Mouse (Mus musculus) kidney, adult 8-10 months (tissue): ENCODE results near the gene Rabgef1.

ENCODE experiments used
- DNase-seq, 2 experiments: peaks; one replicate each; pipeline ENCODE4 v3.0.0; 2022

Gene Rabgef1

DNA sequence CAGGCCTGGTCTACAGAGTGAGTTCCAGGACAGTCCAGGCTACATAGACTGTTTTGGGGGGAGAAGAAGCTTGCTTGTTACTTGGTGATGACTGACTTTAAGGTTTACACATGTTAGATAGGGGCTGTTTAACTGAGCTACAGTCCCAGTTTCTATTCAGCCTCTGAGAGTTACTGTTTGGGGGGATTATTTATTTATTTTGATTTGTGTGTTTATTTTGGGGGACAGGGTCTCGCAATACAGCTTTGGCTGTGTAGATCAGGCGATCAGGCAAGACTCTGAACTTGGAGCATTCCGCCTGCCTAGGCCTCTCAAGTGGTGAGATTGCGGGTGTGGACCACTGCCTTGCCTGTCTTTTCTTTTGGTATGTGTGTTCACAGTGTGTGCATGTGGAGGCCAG, 1.4 kb downstream of the Rabgef1 start:
- no peak for DNase-seq

DNA sequence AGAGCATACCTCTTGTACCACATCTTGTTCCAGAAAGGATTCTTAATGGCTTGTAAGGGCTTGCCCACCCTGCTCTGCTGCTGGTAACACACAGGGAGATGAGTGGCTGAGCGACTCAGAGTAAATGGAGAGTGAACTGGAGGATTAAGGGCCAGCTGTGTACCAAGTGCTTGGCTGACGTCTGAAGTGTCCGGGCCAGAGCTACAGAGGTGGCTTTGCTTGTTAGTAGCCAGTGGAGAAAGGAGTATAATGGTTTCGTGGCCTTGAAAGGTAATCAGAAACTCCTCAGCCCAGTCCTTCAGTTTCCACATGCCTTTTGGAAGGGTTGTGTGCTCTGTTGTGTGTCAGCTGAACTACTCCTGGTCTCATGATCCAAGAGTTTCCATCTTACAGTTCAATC, 6.3 kb downstream of the Rabgef1 start:
- no peak for DNase-seq

DNA sequence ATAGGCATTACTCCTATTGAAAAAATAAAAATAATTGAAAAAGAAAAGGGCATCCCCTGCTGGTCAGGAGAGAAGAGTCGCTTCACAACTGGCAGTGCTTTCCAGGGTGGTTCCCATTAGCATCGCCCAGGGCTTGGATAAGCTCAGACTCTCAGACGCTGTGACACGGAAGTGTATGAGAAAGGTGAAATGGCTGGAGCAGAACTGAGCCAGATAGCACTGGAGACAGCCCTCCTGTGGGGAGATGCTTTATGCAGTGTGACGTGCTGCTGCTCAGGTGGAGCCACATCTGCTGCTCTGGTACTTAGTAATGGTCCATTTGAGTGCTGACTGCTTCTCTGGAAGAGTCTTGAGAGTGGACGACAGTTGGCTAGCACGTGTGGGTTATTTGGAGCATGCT, 8.8 kb downstream of the Rabgef1 start:
- DNase-seq = no peak

GRCm38 (mm10) chr5:130181740-130182540, 10.3 kb downstream of the Rabgef1 start:
- DNase-seq = no peak

DNA sequence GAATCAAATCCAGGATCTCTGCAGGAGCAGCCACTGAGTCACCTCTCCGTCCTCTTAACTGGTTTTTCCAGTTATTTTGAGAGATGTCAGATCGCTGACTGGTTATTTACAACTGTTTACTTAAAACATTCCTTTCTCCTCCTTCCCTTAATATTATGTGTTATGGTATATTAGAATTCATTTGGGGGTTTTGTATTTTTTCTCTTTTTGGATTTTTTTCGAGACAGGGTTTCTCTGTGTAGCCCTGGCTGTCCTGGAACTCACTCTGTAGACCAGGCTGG, 10.9 kb downstream of the Rabgef1 start:
- DNase-seq = no peak

DNA sequence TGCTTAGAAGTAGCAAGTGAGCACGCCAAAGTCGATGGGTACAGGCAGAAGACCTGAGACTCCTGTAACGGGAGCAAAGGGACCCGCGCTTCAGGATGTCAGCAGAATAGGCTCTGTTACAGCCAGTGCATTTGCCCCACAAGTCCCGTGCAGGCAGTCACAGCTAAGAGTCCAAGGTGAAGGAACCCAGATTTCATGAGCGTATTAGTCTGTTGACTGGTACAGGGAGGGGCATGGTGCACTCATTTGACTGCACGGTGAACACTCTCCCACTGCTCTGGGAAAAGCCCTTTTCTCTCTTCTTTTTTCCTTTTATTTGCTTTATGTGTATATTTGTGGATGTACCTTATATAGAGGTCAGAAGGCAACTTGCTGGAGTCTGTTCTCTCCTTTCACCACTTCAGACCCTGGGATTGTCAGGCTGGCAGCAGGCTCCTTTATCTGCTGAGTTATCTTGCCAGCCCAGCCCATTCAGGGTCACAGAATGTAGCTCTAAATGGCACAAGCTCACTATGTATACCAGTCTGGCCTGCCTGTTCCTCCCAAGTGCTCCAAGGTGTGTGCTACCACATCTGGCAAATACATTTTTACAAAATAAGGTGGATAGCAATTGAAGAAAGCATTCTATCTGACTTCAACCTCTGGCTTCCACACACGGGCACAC, 12.7 kb downstream of the Rabgef1 start:
- no peak for DNase-seq

GRCm38 (mm10) chr5:130185312-130185711, 13.7 kb downstream of the Rabgef1 start:
- no peak for DNase-seq

DNA sequence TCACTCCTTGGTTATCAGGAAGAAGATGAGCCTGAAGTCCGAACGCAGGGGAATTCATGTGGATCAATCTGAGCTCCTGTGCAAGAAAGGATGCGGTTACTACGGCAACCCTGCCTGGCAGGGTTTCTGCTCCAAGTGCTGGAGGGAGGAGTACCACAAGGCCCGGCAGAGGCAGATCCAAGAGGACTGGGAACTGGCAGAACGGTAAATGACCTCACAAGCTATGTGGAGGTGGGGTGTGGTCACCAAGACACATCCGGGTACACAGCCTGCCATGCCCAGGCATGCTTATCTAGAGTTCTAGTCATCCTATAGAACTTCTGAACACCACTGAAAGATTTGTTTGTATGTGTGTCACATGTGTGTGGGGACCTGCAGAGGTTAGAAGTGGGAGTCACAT, 15.8 kb downstream of the Rabgef1 start:
- no peak for DNase-seq

- peak; percentile 44 to 47 for DNase-seq
Measured at GRCm38 (mm10) chr5:130190909-130191308, 19.3 kb downstream of the Rabgef1 start.

GRCm38 (mm10) chr5:130191865-130192264, 20.3 kb downstream of the Rabgef1 start:
- no peak for DNase-seq

- DNase-seq = peak in 1 of 2 experiments; percentile 49
Measured at GRCm38 (mm10) chr5:130192356-130192944, 20.9 kb downstream of the Rabgef1 start.

DNA sequence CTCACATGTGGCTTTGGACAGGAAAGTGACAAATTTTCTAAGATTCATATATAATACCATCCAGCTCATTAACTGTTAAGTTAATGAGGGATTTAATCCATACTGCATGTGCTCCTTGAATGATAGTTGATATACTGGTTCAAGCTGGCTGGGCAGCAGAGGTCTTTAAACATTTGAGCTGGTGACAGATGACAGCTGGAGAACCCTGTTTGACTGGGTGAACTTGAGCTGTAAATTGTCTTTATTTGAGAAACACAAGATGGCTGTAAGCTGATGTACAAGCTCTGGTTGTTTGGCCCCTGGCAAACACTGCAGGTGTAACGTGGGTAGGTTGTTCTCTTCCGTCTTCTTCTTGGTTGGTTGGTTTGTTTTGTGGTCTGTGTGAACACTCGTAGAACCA, 22.2 kb downstream of the Rabgef1 start:
- DNase-seq = no peak

- DNase-seq = no peak
Measured at GRCm38 (mm10) chr5:130196307-130196706, 24.7 kb downstream of the Rabgef1 start.

DNA sequence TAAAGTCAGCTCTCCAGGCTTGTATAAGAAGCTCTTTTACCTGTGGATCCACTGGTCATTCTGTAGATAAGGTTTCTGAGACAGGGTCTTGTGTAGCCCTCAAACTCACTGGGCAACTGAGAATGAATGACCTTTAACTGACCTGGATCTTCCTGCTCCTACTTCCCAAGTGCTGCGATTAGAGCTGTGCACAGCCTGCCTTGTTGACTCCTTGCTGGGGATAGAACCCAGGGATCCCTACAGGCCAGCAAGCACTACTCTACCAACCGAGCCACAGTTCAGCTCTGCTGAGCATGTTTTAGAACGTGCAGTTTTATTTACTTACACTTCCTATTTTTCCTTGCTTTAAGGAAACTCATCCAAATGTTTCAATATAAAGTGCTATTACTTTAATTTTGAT, 25.9 kb downstream of the Rabgef1 start:
- DNase-seq = no peak

DNA sequence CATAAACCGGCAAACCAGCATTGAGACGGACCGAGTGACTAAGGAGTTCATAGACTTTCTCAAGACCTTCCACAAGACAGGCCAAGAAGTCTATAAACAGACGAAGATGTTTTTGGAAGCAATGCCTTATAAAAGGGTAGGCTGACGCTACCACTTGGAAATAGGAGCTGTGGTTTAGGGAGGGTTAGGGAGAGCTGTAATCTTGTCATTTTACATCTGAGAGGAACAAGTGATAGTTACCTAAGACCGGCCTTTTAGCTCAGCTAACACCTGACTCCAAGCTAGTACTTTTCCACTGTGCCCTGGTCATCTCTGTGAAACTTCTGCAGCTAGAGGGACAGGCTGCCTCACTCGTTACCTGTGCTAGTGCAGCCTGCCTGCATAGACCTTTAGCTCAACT, 26.4 kb downstream of the Rabgef1 start:
- DNase-seq = no peak

DNA sequence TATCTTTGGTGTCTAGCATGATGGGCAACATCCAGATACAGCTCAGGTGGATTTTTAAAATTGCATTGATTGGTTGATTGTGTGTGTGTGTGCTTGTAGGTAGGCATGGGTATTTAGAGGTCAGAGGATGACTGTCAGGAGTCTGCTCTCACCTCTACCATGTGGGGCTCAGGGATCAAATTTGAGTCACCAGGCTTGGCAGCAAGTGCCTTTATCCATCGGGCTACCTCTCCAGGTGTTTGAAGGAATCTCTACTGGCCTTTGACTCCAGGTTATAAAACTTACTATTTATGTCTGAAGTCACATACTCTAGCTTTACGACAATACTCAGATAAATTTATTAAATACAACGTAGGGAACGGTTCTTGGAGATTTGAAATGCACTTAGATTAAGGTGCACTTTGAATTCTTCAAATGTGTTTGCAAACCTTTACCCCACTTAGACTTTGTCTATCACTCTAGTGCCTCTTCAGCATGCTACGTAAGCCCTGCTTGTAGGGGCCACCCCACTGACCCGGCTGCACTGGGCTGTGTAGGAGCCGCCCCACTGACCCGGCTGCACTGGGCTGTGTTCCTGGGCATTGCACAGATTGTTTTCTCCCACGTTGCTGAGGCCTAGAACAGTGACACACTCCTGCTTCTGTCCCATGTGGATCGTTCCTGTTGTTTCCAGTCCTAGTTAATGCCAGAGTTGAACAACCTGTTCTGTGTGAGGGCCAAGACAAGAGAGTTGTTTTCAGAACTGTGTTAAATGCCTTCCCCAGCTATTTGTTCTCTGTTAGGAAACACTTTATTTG, 28.8 kb downstream of the Rabgef1 start:
- peak; percentile 49 to 55 for DNase-seq

DNA sequence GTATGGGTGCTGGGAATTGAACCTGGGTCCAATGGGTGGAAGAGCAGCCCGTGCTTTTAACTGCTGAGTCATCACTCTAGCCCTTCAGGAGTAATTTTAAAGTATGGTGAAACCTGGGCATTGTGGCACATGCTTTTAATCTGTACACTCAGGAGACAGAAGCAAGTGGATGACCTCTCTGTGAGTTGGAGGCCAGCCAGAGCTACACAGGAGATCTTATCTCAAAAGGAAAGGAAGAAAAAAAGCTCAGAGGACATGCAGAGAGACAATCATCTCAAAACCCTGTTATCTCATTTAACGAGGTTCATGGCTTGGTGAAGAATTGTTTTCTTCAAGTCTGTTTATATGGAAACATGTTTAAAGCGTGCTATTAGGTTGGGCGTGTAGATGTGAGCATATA, 32.4 kb downstream of the Rabgef1 start:
- no peak for DNase-seq

GRCm38 (mm10) chr5:130204560-130204959, 33.0 kb downstream of the Rabgef1 start:
- no peak for DNase-seq

GRCm38 (mm10) chr5:130205441-130206023, 33.9 kb downstream of the Rabgef1 start:
- DNase-seq = no peak

GRCm38 (mm10) chr5:130207299-130207698, 35.7 kb downstream of the Rabgef1 start:
- no peak for DNase-seq

DNA sequence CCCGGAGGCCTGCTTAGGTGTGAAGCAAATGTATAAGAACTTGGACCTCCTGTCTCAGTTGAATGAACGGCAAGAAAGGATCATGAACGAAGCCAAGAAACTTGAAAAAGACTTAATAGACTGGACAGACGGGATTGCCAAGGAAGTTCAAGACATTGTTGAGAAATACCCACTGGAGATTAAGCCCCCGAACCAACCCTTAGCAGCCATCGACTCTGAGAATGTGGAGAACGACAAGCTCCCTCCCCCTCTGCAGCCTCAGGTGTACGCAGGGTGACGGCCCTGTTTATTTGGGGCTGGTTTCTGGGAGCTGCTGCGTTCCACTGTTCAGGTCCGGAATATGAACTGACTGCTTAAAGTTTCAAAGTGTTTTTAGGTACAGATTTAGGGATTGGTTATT, 41.4 kb downstream of the Rabgef1 start:
- DNase-seq = no peak

GRCm38 (mm10) chr5:130216781-130217180, 45.2 kb downstream of the Rabgef1 start, which contains the start of gene Tmem248:
TSS of gene Tmem248 (plus strand) at chr5:130217081.
- no peak for DNase-seq

DNA sequence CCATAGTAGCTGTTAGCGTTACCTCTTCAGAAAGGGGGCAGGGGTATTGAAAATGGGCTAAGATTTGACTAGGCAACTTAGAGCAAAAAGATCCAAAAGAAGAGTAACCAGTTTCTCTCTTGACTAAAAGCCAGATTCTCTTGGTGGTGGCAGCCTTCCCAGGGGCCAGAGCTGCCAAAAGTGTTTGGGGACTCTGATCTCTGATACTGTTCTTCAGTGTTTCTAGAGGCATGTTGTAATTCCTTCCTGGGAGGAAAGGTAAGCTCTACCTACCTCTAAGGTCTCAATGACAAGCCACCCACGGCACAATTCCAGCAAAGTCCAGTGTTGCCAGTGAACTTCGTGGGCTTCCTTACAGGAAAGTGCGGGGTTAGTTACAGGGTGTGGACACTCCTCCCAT, 45.8 kb downstream of the Rabgef1 start:
- peak in 1 of 2 experiments; percentile 16 for DNase-seq
